Comparison of ENCODE assay signal across 11 mouse cellular contexts in the genomic region with DNA sequence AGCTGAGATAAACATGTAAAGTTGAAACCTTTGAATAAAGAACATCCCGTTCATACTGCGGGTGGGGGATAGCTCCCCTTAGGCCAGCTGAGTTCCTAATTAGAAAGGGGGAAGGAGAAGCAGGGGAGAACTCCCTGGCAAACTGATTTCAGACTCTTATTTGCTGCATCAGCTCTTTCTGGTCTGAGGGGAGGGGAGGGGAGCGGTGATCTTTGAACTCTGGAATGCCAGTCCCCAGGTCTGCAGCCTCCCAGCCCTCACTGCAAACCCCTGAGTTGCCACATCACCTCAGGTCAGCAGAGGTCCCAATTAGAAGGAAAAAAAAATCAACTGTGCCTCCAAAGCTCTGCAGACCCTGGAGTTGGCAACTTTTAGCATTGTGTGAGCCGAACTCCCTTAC.
"Had no signal": no experiment of that assay in that cellular context is flagged by ENCODE, and none has a peak within 500 bp of the region (broad histone marks: within the 10 kb centered on the region; RNA-seq: fewer than 3 reads in every experiment).

No protein-coding gene starts in this region.

- H3K27ac ChIP-seq: left cerebral cortex, adult 2 months; limb, embryonic 10.5 days; liver, embryonic 12.5 days; lung, embryonic 15.5 days; macrophage; midbrain, embryonic 12.5 days; stomach, embryonic 15.5 days had no signal

- ATAC-seq: intestine, embryonic 16.5 days; liver, embryonic 12.5 days had no signal

- H3K9ac ChIP-seq: liver, embryonic 12.5 days; lung, embryonic 15.5 days; midbrain, embryonic 12.5 days; stomach, embryonic 15.5 days had no signal

- H3K4me2 ChIP-seq: liver, embryonic 12.5 days; lung, embryonic 15.5 days; midbrain, embryonic 12.5 days; stomach, embryonic 15.5 days had no signal

- H3K27me3 ChIP-seq: liver, embryonic 12.5 days; lung, embryonic 15.5 days; midbrain, embryonic 12.5 days; stomach, embryonic 15.5 days had no signal

- H3K4me1 ChIP-seq: liver, embryonic 12.5 days; lung, embryonic 15.5 days; midbrain, embryonic 12.5 days; stomach, embryonic 15.5 days had no signal

- DNase-seq: lung, postnatal 14 days; right cerebral cortex, postnatal 14 days; thymus, postnatal 36 days had no signal

- H3K36me3 ChIP-seq: limb, embryonic 10.5 days; liver, embryonic 12.5 days; lung, embryonic 15.5 days; midbrain, embryonic 12.5 days; stomach, embryonic 15.5 days had no signal

- H3K9me3 ChIP-seq: limb, embryonic 10.5 days; lung, embryonic 15.5 days; midbrain, embryonic 12.5 days; stomach, embryonic 15.5 days had no signal

- H3K4me3 ChIP-seq: left cerebral cortex, adult 2 months; limb, embryonic 10.5 days; liver, embryonic 12.5 days; lung, embryonic 15.5 days; midbrain, embryonic 12.5 days; stomach, embryonic 15.5 days had no signal
